Mouse (Mus musculus): Measurements from ENCODE around the gene Chid1.

Gene Chid1

GRCm38 (mm10) chr7:141566587-141566986 is 26.9 kb upstream of the Chid1 start:
- no peak for DNase-seq (ENCODE audit: low read depth, low spot score)
- Histone ChIP-seq H3K27me3 (ENCODE audit: control insufficient read depth, insufficient read depth, low read length, poor library complexity, severe bottlenecking) (no peaks in the 10 kb centered on the region), H3K36me3 (ENCODE audit: control insufficient read depth, insufficient read depth, low read length, poor library complexity, severe bottlenecking) (no peaks in the 10 kb centered on the region)

GRCm38 (mm10) chr7:141564561-141564960 is 24.9 kb upstream of the Chid1 start:
- DNase-seq (ENCODE audit: low read depth, low spot score): no peak
- H3K27me3 ChIP-seq (ENCODE audit: control insufficient read depth, insufficient read depth, low read length, poor library complexity, severe bottlenecking): no peaks in the 10 kb centered on the region
- H3K36me3 ChIP-seq (ENCODE audit: control insufficient read depth, insufficient read depth, low read length, poor library complexity, severe bottlenecking): no peaks in the 10 kb centered on the region

GRCm38 (mm10) chr7:141562852-141563427 is 23.3 kb upstream of the Chid1 start:
- DNase-seq (ENCODE audit: low read depth, low spot score): peak; percentile 20
- Histone ChIP-seq H3K27me3 (ENCODE audit: control insufficient read depth, insufficient read depth, low read length, poor library complexity, severe bottlenecking) (no peaks in the 10 kb centered on the region), H3K36me3 (ENCODE audit: control insufficient read depth, insufficient read depth, low read length, poor library complexity, severe bottlenecking) (no peaks in the 10 kb centered on the region)

- no peaks in the 10 kb centered on the region for H3K27me3 ChIP-seq (ENCODE audit: control insufficient read depth, insufficient read depth, low read length, poor library complexity, severe bottlenecking)
- H3K36me3 ChIP-seq (ENCODE audit: control insufficient read depth, insufficient read depth, low read length, poor library complexity, severe bottlenecking): no peaks in the 10 kb centered on the region
- no peak for DNase-seq (ENCODE audit: low read depth, low spot score)
Measured at GRCm38 (mm10) chr7:141562421-141562851, 22.8 kb upstream of the Chid1 start.

- Histone ChIP-seq H3K27me3 (ENCODE audit: control insufficient read depth, insufficient read depth, low read length, poor library complexity, severe bottlenecking) (no peaks in the 10 kb centered on the region), H3K36me3 (ENCODE audit: control insufficient read depth, insufficient read depth, low read length, poor library complexity, severe bottlenecking) (no peaks in the 10 kb centered on the region)
- DNase-seq (ENCODE audit: low read depth, low spot score): peak; percentile 91
Measured at GRCm38 (mm10) chr7:141561682-141562391, 22.2 kb upstream of the Chid1 start, which contains the start of gene Ap2a2. Gene Ap2a2, plus strand, starts transcription at chr7:141562173.

GRCm38 (mm10) chr7:141560471-141560870 is 20.8 kb upstream of the Chid1 start:
- H3K36me3 ChIP-seq (ENCODE audit: control insufficient read depth, insufficient read depth, low read length, poor library complexity, severe bottlenecking): no peaks in the 10 kb centered on the region

GRCm38 (mm10) chr7:141559726-141560325 is 20.2 kb upstream of the Chid1 start:
- Histone ChIP-seq H3K36me3 (ENCODE audit: control insufficient read depth, insufficient read depth, low read length, poor library complexity, severe bottlenecking) (no peaks in the 10 kb centered on the region), H3K27me3 (ENCODE audit: control insufficient read depth, insufficient read depth, low read length, poor library complexity, severe bottlenecking) (no peaks in the 10 kb centered on the region)
- no peak for DNase-seq (ENCODE audit: low read depth, low spot score)

More at GRCm38 (mm10) chr7:141560471-141560870, 20.8 kb upstream of the Chid1 start:
- H3K27me3 ChIP-seq (ENCODE audit: control insufficient read depth, insufficient read depth, low read length, poor library complexity, severe bottlenecking): no peaks in the 10 kb centered on the region
- no peak for DNase-seq (ENCODE audit: low read depth, low spot score)

GRCm38 (mm10) chr7:141558946-141559345 is 19.3 kb upstream of the Chid1 start:
- no peaks in the 10 kb centered on the region for H3K27me3 ChIP-seq (ENCODE audit: control insufficient read depth, insufficient read depth, low read length, poor library complexity, severe bottlenecking)
- no peaks in the 10 kb centered on the region for H3K36me3 ChIP-seq (ENCODE audit: control insufficient read depth, insufficient read depth, low read length, poor library complexity, severe bottlenecking)
- no peak for DNase-seq (ENCODE audit: low read depth, low spot score)

GRCm38 (mm10) chr7:141558329-141558776 is 18.7 kb upstream of the Chid1 start:
- Histone ChIP-seq H3K36me3 (ENCODE audit: control insufficient read depth, insufficient read depth, low read length, poor library complexity, severe bottlenecking) (no peaks in the 10 kb centered on the region), H3K27me3 (ENCODE audit: control insufficient read depth, insufficient read depth, low read length, poor library complexity, severe bottlenecking) (no peaks in the 10 kb centered on the region)
- DNase-seq (ENCODE audit: low read depth, low spot score): no peak

- DNase-seq (ENCODE audit: low read depth, low spot score): no peak
- H3K36me3 ChIP-seq (ENCODE audit: control insufficient read depth, insufficient read depth, low read length, poor library complexity, severe bottlenecking): no peaks in the 10 kb centered on the region
- no peaks in the 10 kb centered on the region for H3K27me3 ChIP-seq (ENCODE audit: control insufficient read depth, insufficient read depth, low read length, poor library complexity, severe bottlenecking)
Measured at GRCm38 (mm10) chr7:141550464-141550863, 10.8 kb upstream of the Chid1 start.

GRCm38 (mm10) chr7:141549432-141550061 is 9.9 kb upstream of the Chid1 start:
- Histone ChIP-seq H3K27me3 (ENCODE audit: control insufficient read depth, insufficient read depth, low read length, poor library complexity, severe bottlenecking) (no peaks in the 10 kb centered on the region), H3K36me3 (ENCODE audit: control insufficient read depth, insufficient read depth, low read length, poor library complexity, severe bottlenecking) (no peaks in the 10 kb centered on the region)
- DNase-seq (ENCODE audit: low read depth, low spot score): no peak

GRCm38 (mm10) chr7:141544654-141545053 is 5.0 kb upstream of the Chid1 start:
- no peak for DNase-seq (ENCODE audit: low read depth, low spot score)
- Histone ChIP-seq H3K27me3 (ENCODE audit: control insufficient read depth, insufficient read depth, low read length, poor library complexity, severe bottlenecking) (no peaks in the 10 kb centered on the region), H3K36me3 (ENCODE audit: control insufficient read depth, insufficient read depth, low read length, poor library complexity, severe bottlenecking) (no peaks in the 10 kb centered on the region)

- Histone ChIP-seq H3K27me3 (ENCODE audit: control insufficient read depth, insufficient read depth, low read length, poor library complexity, severe bottlenecking) (no peaks in the 10 kb centered on the region), H3K36me3 (ENCODE audit: control insufficient read depth, insufficient read depth, low read length, poor library complexity, severe bottlenecking) (no peaks in the 10 kb centered on the region)
- DNase-seq (ENCODE audit: low read depth, low spot score): no peak
Measured at GRCm38 (mm10) chr7:141542588-141542987, 2.9 kb upstream of the Chid1 start.

GRCm38 (mm10) chr7:141541681-141542080 is 2.0 kb upstream of the Chid1 start:
- Histone ChIP-seq H3K27me3 (ENCODE audit: control insufficient read depth, insufficient read depth, low read length, poor library complexity, severe bottlenecking) (no peaks in the 10 kb centered on the region), H3K36me3 (ENCODE audit: control insufficient read depth, insufficient read depth, low read length, poor library complexity, severe bottlenecking) (no peaks in the 10 kb centered on the region)
- DNase-seq (ENCODE audit: low read depth, low spot score): no peak
